Mouse (Mus musculus) lung, adult 2 months (tissue): ENCODE results near the gene Tmem88b. TPM values are rescaled to one million over a fixed set of nuclear protein-coding genes. Genes with fewer than 3 reads are reported as not detected.

Experiments used
- DNase-seq: peaks from one replicate; pipeline ENCODE4 v3.0.0; 2022
- H3K4me1 ChIP-seq: fragments of 200-500 bp; 2 replicates; pipeline ENCODE4 v1.6.1; 2011; ENCODE audit warnings: low read length; ENCODE audit not compliant: control insufficient read depth, insufficient read depth
- H3K4me3 ChIP-seq: fragments of 200-500 bp; replicated peaks from 2 replicates; pipeline ENCODE3; 2011; ENCODE audit warnings: low read depth, mild to moderate bottlenecking, control low read depth, low read length; ENCODE audit errors: extremely low read depth
- CTCF ChIP-seq: fragments of 200-500 bp; IDR thresholded peaks from 2 replicates; pipeline ENCODE4 v1.5.1; 2011; ENCODE audit warnings: mild to moderate bottlenecking, low read length, control low read depth; ENCODE audit not compliant: insufficient read depth
- POLR2A ChIP-seq: fragments of 200-500 bp; IDR thresholded peaks from 2 replicates; pipeline ENCODE4 v1.6.1; 2011; ENCODE audit warnings: low read depth, mild to moderate bottlenecking, control low read depth, low read length, borderline replicate concordance; ENCODE audit errors: extremely low read depth
- WGBS: fragments of 180-500 bp; shearing (Covaris S2); methylation state at CpG from one replicate; pipeline ENCODE4 v1.1.7; 2018; 5-methylcytosine and 5-hydroxymethylcytosine counted together
- polyA plus RNA-seq: library from polyadenylated mRNA; depleted of rRNA; stranded (reverse); fragments of >200 nt; gene quantifications from 2 replicates; pipeline ENCODE4 v1.2.3, GENCODE M21; 2012

The Tmem88b gene
- polyA plus RNA-seq, 1 experiment, result 0.38 TPM

- H3K4me3 ChIP-seq, result no peak overlapping the region
- no peak for DNase-seq
- H3K4me1 ChIP-seq, result peaks cover 8% of the 10 kb centered on the region
- TF ChIP-seq CTCF (no peak), POLR2A (no peak)
- 81% methylated on average over 4 of the region's 4 CpGs for WGBS
Measured at GRCm38 (mm10) chr4:155817533-155817932, 31.9 kb upstream of the Tmem88b start.

GRCm38 (mm10) chr4:155812665-155813181 is 27.0 kb upstream of the Tmem88b start:
- peak; percentile 28 for DNase-seq
- WGBS, result under 1% methylated on average over 49 of the region's 49 CpGs
- no peak for TF ChIP-seq CTCF
- no peak for TF ChIP-seq POLR2A
- Histone ChIP-seq H3K4me1 (peaks cover 8% of the 10 kb centered on the region), H3K4me3 (peak overlapping the region; percentile 87)

- under 1% methylated on average over 59 of the region's 60 CpGs for WGBS
- no peak for TF ChIP-seq CTCF
- peak; percentile 53; the same call in 1 of the 2 replicates for TF ChIP-seq POLR2A
- H3K4me3 ChIP-seq, result peak within 1 kb of the TSS; percentile 91
- H3K4me1 ChIP-seq, result peaks cover 8% of the 10 kb centered on the region
- peak; percentile 89 for DNase-seq
Measured at GRCm38 (mm10) chr4:155811929-155812664, 26.4 kb upstream of the Tmem88b start, which contains the start of gene Ccnl2. Ccnl2 (plus strand) TSS chr4:155812489.

- no peak for DNase-seq
- 93% methylated on average over 3 of the region's 3 CpGs for WGBS
- TF ChIP-seq CTCF, result no peak
- no peak for TF ChIP-seq POLR2A
- H3K4me1 ChIP-seq, result peaks cover 5% of the 10 kb centered on the region
- no peak overlapping the region for H3K4me3 ChIP-seq
Measured at GRCm38 (mm10) chr4:155807841-155808240, 22.2 kb upstream of the Tmem88b start.

GRCm38 (mm10) chr4:155803340-155804041 is 17.8 kb upstream of the Tmem88b start:
- Histone ChIP-seq H3K4me3 (peak overlapping the region; percentile 80), H3K4me1 (peaks cover 7% of the 10 kb centered on the region)
- TF ChIP-seq POLR2A (peak; percentile 90), CTCF (no peak)
- DNase-seq, result peak; percentile 96
- under 1% methylated on average over 58 of the region's 58 CpGs for WGBS

GRCm38 (mm10) chr4:155802741-155803339 is 17.2 kb upstream of the Tmem88b start, which contains the start of gene Mrpl20:
Mrpl20 (plus strand) TSS chr4:155802878.
- TF ChIP-seq POLR2A (no peak), CTCF (0 out of 2 replicates have a peak, but pooled peaks have one; percentile 9)
- no peak for DNase-seq
- Histone ChIP-seq H3K4me3 (peak within 1 kb of the TSS; percentile 80), H3K4me1 (peaks cover 7% of the 10 kb centered on the region)
- WGBS, result 8% methylated on average over 12 of the region's 12 CpGs

GRCm38 (mm10) chr4:155802075-155802474 is 16.4 kb upstream of the Tmem88b start:
- Histone ChIP-seq H3K4me1 (peaks cover 7% of the 10 kb centered on the region), H3K4me3 (no peak overlapping the region)
- no peak for TF ChIP-seq POLR2A
- no peak for TF ChIP-seq CTCF
- 100% methylated on average over 1 of the region's 1 CpGs for WGBS
- no peak for DNase-seq

GRCm38 (mm10) chr4:155793730-155794129 is 8.1 kb upstream of the Tmem88b start:
- H3K4me1 ChIP-seq, result no peaks in the 10 kb centered on the region
- no peak overlapping the region for H3K4me3 ChIP-seq
- no peak for DNase-seq
- WGBS, result 46% methylated on average over 2 of the region's 2 CpGs
- no peak for TF ChIP-seq CTCF
- no peak for TF ChIP-seq POLR2A
